Mouse (Mus musculus): Measurements from ENCODE around the gene Ptprm.

Ptprm gene

DNA sequence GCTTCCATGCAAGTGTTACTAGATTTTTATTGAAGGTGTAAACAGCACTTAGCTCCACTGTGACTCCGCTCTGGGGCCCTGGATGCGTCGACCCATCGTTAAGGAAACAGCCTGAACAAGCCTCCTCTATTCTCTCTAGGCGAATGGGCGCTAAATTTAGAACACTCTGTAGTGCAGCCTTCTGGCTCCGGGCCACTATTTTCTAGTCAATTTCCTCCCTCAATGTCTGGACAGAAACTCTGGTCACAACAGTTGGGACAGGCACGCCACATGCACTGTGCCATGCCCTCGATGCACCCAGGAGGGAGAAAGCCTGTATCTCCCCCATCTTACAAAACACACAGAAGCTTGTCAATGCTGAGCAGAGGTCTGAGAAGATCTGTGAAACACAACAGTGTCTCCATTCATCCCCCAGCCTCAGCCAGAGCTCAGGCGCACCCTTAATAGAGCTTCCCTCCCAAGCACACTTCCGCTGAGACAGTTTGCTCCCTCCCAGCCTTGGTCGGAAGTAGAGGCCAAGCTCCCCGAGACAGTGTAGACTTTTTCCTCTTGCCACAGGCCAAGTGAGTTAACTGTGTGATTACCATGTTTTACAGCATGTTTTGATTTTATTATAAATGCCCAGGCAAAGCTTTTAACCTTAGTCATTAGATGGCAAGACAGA is 220.7 kb downstream of the Ptprm start:
- DNase-seq = peak; percentile 8

DNA sequence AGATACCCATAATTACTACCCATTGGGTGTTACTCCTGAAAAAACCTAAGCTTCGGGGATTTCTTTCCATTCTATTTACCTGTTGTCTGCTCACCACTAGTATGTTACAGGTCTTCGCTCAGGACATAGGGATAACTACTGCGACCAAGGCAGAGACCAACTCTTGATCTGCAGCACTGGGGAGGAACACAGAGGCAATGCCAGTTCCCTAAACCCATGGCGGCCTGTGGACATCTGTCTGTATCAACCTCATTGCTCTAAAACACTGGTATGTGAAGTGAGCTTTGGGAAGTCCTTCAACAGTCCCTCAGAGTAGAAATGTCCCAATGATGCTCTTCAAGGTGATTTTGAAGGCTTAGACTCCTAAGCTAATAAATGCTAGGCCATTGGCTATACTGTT is 221.2 kb downstream of the Ptprm start:
- no peak for DNase-seq

- DNase-seq = peak; percentile 70
Observed at GRCm38 (mm10) chr17:67127530-67127929, 226.7 kb downstream of the Ptprm start.

- no peak for DNase-seq
Observed at GRCm38 (mm10) chr17:67125596-67125995, 228.7 kb downstream of the Ptprm start.

- no peak for DNase-seq
Observed at GRCm38 (mm10) chr17:67124294-67124693, 230.0 kb downstream of the Ptprm start.

- DNase-seq = no peak
Observed at GRCm38 (mm10) chr17:67123722-67124121, 230.5 kb downstream of the Ptprm start.

- DNase-seq = no peak
Observed at GRCm38 (mm10) chr17:67120863-67121262, 233.4 kb downstream of the Ptprm start.

GRCm38 (mm10) chr17:67118676-67119340 is 235.4 kb downstream of the Ptprm start:
- DNase-seq = no peak

DNA sequence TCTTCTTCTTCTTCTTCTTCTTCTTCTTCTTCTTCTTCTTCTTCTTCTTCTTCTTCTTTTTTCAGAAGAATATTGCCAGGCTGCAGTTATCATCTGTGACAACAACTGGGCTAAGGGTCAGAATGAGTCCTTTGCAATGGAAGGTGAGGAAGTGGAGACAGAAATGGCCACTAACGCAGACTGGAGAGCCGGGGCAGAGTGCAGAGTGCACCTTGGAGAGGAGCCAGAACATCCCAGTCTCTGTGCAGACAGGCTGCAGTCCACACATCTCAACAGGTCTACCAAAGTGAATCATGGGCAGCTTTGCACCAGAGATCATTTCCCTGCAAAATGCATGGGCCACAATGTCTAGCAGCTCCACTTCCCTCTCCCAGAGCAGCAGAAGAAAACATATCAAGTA is 239.4 kb downstream of the Ptprm start:
- DNase-seq = no peak

DNA sequence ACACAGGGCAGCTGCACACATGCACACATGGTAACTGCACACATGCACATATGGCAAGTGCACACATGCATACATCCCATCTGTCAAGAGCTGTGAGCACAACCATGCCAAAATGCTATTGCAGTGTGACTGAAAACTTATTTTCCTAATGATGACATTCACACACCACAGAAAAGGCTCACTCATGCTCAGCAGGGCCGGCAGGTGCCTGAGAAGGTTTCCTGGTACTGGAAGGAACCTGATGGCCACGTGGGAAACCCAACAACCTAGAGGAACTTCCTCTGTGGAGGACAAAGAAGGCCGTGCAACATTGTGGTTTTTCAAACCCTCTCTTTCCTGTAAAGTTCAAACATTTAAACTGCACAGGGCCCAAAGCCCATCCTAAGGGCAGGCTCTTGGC is 241.6 kb downstream of the Ptprm start:
- DNase-seq = no peak

GRCm38 (mm10) chr17:67106176-67106575 is 248.1 kb downstream of the Ptprm start:
- no peak for DNase-seq

DNA sequence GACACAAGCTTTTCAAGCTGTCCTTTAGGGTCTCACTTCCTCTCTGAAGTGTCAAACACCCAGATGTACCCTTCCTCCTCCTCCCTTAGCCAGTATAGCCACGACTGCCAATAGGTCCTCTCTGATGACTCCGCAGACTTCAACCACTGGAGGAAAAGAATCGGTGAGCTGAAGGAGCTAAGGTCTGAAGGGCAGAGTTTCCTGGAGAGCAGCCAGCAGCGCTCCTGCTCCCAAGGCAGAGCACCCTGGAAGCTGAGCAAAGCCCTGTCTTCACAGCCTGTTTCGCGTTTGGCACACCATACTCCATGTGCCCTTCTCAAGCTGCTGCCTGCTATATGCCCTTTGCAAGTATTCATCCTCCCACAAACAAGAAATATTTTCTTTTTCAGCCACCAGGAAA is 252.2 kb downstream of the Ptprm start:
- DNase-seq = no peak

GRCm38 (mm10) chr17:67090997-67091396 is 263.3 kb downstream of the Ptprm start:
- DNase-seq = no peak

GRCm38 (mm10) chr17:67090153-67090552 is 264.1 kb downstream of the Ptprm start:
- no peak for DNase-seq

DNA sequence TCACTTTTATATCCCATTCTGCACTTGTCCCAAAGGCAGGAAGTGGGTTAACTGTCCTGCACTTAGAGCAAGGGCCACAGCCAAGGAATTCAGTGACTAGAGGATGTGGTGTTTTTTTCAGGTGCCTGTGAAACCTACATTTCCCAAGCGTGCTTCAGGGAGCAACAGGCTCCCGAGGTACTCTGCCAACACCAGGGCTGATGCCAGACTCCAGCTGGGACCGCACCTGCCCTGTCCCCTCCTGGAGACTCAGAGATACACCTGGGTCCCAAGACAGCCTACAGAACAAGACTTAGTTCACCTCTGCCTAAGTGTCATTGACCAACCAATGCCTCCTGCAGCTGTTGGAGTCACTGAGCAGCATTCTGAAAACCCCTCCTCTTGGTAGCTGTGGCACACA is 264.6 kb downstream of the Ptprm start:
- no peak for DNase-seq

DNA sequence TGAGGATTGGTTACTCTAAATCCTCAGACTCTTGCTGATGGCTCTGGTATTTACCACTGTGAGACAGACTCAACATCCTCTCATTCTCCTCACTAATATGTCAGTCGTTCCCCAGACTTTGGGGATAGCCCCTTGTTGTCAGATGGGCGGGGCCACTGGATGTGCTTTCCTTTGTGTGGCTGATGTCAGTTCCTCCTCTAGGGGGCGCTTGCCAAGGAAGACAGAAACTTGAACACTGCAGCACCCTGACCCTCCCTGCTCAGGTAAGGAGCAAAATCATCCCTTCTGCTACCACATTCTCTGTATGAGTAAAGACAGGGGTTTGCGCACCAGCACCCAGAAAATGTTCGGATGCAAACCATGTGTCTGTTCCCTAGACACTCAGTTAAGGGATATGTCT is 266.7 kb downstream of the Ptprm start:
- DNase-seq = no peak

- no peak for DNase-seq
Observed at GRCm38 (mm10) chr17:67086811-67087210, 267.4 kb downstream of the Ptprm start.

DNA sequence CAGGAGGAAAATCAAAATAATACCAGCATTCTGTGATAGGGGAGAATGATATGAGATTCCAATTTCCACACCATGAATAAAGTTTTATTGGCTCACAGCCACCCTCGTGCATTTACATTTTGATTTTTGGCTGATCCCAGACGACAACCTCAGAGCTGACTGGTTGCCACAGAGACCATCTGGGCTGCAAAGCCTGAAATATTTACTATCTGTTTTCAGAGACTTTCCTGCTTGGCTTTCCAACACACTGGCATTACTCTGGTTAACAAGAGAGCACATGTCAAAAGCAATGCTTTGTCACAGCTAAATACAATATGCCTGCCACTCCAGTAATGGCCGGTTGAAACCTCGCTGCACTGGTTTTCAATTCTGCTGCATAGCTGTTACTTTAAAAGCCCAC is 269.8 kb downstream of the Ptprm start:
- no peak for DNase-seq

GRCm38 (mm10) chr17:67084093-67084492 is 270.2 kb downstream of the Ptprm start:
- DNase-seq = no peak

DNA sequence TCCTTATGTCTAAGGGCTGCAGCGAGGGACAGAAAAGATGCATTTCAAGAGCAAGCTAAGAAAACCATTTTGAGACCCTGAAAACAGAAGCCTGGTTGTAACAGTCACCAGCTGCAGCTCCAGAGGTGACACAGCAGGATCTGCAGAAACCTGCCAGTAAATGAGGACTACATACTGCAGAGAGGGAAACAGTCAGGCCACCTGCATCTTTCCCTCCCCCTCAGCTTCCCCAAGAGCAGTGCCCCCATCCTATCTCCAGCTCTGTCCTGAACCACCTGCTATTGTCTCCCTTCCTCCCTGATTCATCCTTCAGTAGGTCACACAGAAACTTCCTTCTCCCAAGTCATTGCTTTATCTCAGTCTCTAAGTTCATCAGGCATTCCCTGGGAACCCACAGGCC is 274.7 kb downstream of the Ptprm start:
- DNase-seq = no peak

- peak; percentile 50 for DNase-seq
Observed at GRCm38 (mm10) chr17:67073580-67073979, 280.7 kb downstream of the Ptprm start.

DNA sequence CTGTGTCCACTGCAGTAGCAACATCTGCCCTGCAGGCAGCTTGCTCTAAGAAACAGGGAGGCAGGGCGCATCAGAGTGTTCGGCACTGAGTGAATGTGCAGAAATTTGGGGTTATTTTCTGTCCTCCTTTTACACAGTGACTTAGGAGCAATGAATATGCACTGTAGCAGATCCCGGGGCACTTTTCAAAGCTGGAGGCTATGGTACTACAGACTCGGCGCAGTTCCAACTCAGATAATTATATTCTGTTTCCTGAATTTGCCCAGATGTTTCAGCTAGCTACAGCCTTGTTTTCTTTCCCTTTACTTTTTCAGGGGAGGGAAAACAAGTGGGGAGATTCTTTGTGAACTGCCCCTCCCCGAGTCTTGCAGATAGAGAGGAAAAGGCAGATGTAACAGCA is 281.1 kb downstream of the Ptprm start:
- no peak for DNase-seq

DNA sequence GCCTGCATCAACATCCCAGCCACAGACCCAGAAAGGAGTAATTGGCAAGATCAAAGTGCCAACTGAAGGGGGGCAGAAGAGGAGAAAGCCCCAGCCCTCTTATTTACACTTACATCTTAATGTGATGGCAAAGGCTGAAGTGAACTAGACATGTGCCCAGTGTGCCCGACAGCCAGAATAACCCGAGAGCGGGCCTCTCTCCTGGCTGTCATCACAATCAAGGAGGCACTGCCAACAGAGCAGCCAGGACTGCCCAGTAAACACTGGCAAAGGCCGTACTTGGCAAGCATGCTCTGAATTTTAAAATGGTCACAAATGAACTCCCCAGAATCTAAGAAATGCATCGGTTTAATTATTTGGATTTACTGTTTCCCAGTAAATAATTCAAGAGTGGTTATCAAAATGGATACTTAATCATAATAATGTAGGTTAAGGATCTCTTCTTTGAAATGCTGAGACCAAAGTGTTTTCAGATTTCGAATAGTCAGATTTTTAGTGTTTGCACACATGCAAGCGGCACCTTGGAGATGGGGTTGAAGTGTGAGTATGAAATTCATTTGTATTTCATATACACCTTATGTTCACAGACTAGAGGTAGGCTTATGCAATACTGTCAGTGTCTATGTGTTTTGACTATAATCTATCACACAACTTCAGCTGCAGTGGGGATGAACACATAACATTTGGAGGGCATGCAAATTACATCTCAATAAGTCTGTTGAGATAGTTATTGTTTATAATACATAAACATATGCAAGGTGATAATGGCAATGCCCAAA is 282.8 kb downstream of the Ptprm start:
- DNase-seq = peak; percentile 71

DNA sequence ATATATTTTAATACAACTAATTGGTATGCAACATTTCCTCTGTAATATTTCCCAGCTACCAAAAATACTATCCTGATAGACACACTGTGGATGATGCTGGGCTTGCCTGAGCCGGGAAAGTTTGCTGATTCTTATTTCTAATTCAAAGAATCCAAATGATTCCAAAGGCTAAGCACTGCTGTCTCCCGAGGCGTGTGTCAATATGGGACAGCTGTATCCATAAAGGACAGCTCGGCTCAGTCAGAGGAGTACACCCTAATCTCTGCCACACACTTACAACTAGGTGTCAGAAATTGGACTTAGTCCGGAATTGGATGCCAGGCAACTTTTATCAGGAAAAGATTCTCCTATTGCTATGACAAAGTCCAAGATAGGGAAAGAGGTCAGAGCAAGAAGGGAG is 290.6 kb downstream of the Ptprm start:
- no peak for DNase-seq
